Mouse (Mus musculus) kidney, adult 9 months (tissue): Measurements from ENCODE around the gene Rabgap1.

ENCODE experiments used
- DNase-seq: peaks from one replicate; pipeline ENCODE4 v3.0.0; 2022

The Rabgap1 gene

DNA sequence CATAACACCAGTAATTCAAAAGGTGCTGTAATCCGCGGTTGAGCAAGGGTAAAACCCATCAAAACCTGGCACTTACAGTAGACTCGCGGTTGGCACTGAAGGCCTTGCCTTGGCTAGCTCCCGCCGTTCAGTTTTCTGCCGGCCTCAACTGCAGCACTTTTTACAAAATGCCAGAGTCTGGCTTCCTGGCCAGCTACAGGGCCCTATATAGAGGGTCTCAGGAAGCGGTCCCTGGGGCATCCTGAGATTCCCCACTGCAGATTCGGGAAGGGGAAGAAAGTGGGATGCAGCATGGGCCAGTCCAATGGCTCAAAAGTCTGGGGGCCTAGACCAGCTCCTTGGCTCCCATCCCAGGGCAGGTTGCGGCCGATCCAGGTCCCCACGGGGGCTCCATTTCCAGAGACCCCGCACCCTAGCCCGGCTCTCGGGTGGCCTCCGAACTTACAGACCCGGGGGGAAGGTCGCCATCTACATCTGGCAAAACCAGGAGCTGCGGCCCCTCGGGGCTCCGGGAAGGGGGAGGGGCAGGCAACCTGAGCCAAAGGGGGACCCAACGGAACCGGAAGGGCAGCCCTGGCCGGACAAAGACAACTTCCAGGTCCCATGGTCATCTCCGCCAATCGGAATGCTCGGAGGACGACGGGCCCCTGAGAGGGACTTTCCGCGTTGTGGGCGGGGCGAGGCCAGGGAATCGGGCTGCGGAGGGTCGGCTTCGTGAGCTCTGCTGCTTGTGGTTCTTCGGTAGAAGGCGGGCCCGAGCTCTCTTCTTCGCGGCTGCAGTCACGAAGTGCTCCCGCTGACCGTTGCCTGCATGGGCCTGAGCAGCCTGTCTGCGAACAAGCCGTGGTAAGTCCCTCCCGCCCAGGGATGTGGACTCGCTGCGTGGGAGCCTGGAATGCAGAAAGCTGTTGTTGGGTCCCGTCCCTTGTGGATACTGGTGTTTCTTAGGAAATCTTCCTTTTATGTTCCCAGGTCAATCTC is at the start of gene Rabgap1, which contains the start of the genes Zbtb26 and Zbtb6:
Rabgap1 (plus strand) TSS at position 669 of the 981 bp plus-strand sequence.
Zbtb26 (minus strand) TSS at position 525 of the 981 bp plus-strand sequence.
Zbtb6 (minus strand) TSS at position 561 of the 981 bp plus-strand sequence.
- peak; percentile 97 for DNase-seq

- peak; percentile 8 for DNase-seq
These were observed 47.5 kb upstream of the Rabgap1 start for GRCm38 (mm10) chr2:37395539-37395938.

- no peak for DNase-seq
These were observed 21.2 kb upstream of the Rabgap1 start for GRCm38 (mm10) chr2:37421903-37422302.

GRCm38 (mm10) chr2:37422306-37423304 is 20.5 kb upstream of the Rabgap1 start, which contains the start of gene Rc3h2:
Rc3h2 (minus strand) TSS chr2:37422903.
- DNase-seq = peak; percentile 97

DNA sequence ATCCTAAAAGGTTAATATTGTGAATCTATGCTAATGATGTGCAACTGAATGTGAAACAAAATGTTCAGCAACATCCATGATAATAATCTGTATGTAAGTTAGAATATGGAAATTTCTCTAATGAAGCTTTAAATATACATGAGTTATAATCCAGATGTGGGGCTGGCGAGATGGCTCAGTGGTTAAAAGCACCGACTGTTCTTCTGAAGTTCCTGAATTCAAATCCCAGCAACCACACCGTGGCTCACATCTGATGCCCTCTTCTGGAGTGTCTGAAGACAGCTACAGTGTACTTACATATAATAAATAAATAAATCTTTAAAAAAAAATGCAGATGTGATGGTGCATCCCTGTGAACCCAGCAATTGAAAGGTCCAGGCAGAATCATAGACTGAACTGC is 19.4 kb upstream of the Rabgap1 start:
- no peak for DNase-seq

DNA sequence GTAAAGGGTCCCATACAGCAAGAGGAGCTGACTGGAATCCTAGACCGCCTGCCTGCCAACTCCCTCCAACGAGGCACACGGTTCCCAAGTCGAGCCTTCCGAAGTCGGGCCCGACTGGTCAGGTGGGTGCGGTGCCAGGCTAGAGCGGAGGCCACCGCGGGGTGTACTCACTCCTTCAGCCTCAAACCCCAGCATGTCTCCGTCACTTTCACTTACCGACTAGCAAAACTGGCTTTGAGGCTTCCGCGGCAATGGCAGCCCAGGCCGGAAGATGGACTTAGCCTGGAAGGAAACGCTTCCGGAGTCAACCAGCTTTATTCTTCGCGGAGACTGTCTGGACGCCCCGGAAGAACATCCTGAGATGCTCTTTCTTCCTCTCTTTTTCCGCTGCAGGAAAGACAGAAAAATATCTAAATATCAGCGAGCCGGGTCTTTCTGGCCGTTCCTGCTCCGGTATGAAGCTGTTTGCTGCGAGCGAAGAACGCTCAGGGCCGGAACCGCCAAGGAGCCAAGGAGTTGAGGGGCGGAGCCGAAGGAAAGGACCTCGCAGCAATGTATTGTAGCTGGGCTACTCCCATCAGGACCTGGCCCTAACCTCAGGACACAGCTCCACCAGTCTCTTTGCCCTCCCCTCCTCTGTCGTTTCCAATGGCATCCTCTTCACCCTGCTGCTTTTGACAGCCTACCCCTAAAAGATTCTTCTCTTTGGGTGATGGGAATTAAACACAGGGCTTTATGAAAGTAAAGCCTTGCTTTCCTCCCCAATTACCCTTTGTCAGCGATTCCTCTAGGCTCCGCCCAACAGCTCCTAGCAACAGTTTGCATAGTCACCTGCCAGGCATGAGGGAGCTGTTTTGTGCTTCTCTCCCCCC is 12.2 kb upstream of the Rabgap1 start:
- peak; percentile 91 for DNase-seq

- no peak for DNase-seq
These were observed 11.5 kb upstream of the Rabgap1 start for GRCm38 (mm10) chr2:37431609-37432008.

DNA sequence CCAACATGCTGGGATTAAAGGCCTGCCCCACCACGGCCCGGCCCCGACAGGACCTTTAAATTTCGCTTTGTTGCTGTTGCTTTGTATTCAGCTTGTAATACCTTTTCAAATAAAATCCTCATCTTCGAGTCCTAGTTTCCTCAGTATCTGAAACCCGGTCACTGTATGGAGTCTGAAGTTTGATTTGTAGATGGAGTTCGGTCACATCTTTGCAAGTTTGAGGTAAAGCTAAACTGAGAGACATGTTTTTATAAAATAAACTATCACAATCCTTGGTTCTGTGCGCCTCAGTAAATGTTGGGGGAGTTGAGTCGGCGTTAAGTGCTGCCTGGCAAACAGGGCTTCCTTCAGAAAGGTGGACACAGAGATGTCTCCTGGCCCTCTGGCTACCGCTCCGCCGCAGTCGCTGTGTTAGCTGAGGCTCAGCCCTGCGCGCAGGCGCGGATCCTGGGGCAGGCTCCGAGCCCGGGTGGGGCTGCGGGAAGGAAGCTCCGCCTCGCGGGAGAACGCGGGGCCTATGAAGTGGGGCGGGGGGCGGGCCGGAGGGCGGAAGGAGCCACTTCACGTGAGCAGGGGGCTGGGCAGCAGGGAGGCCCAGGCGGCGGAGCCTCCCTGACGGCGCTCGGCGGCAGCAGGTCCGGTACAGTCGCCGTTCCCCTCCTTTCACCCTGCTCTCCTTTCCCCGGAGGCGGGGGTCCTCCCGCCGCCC is 8.7 kb downstream of the Rabgap1 start:
- peak; percentile 93 for DNase-seq

- peak; percentile 26 for DNase-seq
These were observed 9.3 kb downstream of the Rabgap1 start for GRCm38 (mm10) chr2:37452376-37452760.

- DNase-seq = no peak
These were observed 17.6 kb downstream of the Rabgap1 start for GRCm38 (mm10) chr2:37460707-37461106.

GRCm38 (mm10) chr2:37466266-37466665 is 23.2 kb downstream of the Rabgap1 start:
- no peak for DNase-seq

- DNase-seq = no peak
These were observed 36.5 kb downstream of the Rabgap1 start for GRCm38 (mm10) chr2:37479559-37479958.

DNA sequence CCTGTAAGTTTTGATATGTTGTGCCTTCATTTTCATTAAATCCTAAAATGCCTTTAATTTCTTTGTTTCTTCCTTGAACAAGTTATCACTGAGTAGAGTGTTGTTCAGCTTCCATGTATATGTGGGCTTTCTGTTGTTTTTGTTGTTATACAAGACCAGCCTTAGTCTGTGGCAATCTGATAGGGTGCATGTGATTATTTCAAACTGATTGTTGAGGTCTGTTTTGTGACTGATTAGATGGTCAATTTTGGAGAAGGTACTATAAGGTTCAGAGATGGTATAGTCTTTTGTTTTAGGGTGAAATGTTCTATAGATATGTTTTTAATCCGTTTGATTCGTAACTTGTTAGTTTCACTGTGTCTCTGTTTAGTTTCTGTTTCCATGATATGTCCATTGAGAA is 37.0 kb downstream of the Rabgap1 start:
- DNase-seq = no peak

DNA sequence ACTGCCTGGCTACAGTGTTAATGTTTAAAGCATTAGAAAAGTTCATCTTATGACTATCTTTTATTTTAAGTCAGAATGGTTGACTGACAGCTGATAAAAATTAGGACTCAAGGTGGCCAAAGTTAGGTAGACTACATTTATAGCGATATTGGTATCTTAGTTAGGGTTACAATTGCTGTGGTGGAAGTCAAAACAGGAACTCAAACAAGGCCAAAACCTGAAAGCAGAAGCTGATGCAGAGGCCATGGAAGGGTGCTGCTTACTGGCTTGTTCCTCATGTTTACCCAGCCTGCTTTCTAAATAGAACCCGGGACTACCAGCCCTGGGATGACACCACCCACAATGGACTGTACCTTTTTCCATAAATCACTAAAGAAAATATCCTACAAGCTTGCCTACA is 41.1 kb downstream of the Rabgap1 start:
- no peak for DNase-seq

- peak; percentile 70 for DNase-seq
These were observed 42.3 kb downstream of the Rabgap1 start for GRCm38 (mm10) chr2:37485370-37485769.

GRCm38 (mm10) chr2:37486408-37486807 is 43.3 kb downstream of the Rabgap1 start:
- no peak for DNase-seq

- no peak for DNase-seq
These were observed 45.9 kb downstream of the Rabgap1 start for GRCm38 (mm10) chr2:37488956-37489355.

DNA sequence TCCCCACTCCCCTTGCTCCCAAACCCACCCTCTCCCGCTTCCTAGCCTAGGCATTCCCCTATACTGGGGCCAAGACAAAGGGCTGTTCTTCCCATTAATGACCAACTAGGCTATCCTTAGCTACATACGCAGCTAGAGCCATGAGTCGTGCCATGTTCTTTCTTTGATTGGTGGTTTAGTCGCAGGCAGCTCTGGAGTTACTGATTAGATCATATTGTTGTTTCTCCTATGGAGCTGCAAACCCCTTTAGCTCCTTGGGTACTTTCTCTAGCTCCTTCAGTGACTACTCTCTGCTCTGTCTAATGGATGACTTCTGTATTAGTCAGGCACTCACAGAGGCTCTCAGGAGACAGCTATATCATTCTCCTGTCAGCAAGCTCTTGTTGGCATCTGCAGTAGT is 54.2 kb downstream of the Rabgap1 start:
- no peak for DNase-seq

GRCm38 (mm10) chr2:37505856-37506255 is 62.8 kb downstream of the Rabgap1 start:
- peak; percentile 61 for DNase-seq

DNA sequence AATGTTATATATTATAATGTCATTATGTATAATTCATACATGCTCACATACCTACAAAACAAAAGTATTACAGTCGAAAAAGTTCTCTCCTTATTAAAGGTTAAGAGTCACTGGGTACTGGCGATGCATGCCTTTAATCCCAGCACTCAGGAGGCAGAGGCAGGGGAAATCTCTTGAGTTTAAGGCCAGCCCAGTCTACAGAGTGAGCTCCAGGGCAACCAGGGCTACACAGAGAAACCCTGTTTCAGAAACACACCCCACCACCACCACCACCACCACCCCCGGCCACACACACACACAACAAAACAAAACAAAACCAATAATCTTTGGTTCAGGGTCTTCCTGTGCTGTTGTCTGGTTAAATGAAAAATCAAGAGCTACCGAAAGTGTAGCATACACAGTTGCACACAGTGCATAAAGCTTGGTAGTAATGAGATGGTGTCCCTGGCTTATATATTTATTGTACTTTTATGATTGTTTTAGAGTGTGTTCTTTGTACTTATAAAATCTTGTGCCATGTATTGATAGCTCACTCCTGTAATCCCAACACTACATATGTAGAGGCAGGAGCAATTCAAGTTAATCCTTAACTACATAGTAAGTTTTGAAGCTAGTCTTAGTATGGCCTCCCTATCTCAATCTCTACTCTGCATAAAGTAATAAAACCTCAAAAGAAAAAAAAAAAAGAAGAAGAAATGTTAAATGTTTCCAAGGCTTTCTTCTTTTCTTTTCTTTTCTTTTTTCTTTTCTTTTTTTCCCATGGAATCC is 68.2 kb downstream of the Rabgap1 start:
- DNase-seq = no peak
